Mouse (Mus musculus): Measurements from ENCODE around the gene Tmem201.

The Tmem201 gene

GRCm38 (mm10) chr4:149679056-149679770 lies 58.6 kb downstream of the Tmem201 start:
- no peak for DNase-seq (ENCODE audit: low spot score)

DNA sequence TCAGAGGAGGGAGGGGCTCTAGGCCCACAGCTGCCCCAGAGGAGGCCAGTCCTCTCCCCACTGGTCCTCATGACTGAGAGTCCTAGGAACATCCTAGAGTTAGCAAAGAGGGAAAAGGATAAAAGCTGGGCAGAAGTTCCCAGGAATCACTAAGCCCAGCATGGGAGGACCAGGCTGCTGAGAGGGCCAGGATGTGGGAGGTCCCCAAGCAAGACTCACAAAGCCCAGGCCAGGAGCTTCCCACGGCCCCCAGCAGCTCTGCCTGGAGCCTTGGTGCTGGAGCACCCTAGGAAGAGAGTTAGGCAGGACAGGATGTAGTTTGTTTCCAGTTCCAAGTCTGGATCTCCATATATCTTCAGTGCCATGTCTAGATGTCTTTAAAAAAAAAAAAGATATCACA lies 59.8 kb downstream of the Tmem201 start:
- DNase-seq (ENCODE audit: low spot score) = no peak

- peak; percentile 90 for DNase-seq (ENCODE audit: low spot score)
Observed at GRCm38 (mm10) chr4:149675378-149676261, 62.2 kb downstream of the Tmem201 start.

- no peak for DNase-seq (ENCODE audit: low spot score)
Observed at GRCm38 (mm10) chr4:149674814-149675377, 62.9 kb downstream of the Tmem201 start.

- no peak for DNase-seq (ENCODE audit: low spot score)
Observed at GRCm38 (mm10) chr4:149672747-149673146, 65.1 kb downstream of the Tmem201 start.

- DNase-seq (ENCODE audit: low spot score) = no peak
Observed at GRCm38 (mm10) chr4:149671175-149671574, 66.7 kb downstream of the Tmem201 start.

- DNase-seq (ENCODE audit: low spot score) = no peak
Observed at GRCm38 (mm10) chr4:149665692-149666090, 72.2 kb downstream of the Tmem201 start.
